Mouse (Mus musculus): ENCODE measurements at regions not wholly inside any gene's neighbourhood (a gene's known extent, or its start where the extent isn't known, plus 50 kb on each side); places are given as distances from the start of the nearest gene placed in this dataset.

DNA sequence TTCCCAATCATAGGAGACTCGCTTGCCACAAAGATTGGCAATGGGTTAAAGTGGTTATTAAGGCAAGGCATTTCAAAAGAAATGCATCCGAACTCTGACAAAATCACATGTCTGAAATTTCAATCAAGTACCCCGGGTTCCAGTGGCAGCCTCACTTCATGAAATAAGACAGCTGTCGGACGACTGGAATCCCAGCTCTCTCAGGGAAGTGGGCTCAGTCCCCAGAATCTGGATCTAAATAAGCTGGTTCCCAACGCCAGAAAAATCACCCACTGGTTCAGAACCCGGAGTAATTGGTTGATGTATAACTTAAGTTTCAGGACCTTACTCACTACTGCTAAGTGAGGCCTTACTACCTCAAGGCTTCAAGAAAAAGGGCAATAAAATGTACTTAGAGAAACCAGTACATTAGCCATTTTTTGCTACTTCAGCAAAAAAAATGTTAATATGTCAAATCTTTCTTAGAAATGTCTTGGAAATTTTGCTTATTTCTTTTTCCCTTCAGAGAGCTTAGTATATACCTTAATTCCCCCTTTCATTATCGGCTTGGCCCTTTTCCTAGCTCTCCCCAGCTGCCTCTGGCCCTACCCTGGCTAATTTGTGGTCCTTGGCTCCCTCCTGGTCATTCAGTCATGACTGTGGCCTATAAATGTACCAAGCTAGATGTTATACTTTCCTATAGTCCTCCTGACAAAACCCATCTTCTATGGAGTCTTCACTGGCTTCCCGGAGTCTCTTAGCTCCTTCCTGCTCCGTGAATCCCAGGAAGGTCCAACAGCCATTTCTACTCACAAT lies 562.1 kb upstream of the Zeb2 start:
- TF ChIP-seq POLR2A (IDR thresholded peaks at IDR 0.05; ENCODE audit: borderline replicate concordance, insufficient read depth, low read length), result no peak
- TF ChIP-seq CTCF (IDR thresholded peaks at IDR 0.05; ENCODE audit: borderline replicate concordance, insufficient read depth, low read depth, low read length), result no peak
